30 mouse cellular contexts compared by ENCODE assay signal in genomic region chr11:100005905-100006304, GRCm38 (mm10). TPM values are rescaled to one million over a fixed set of nuclear protein-coding genes. Genes with fewer than 3 reads are reported as not detected.
DNase-seq lines count a peak whose midpoint lies in the region; ATAC-seq lines count a peak whose summit lies in the region.
"Had no signal": no experiment of that assay in that cellular context is flagged by ENCODE, and none has a peak within 500 bp of the region (broad histone marks: within the 10 kb centered on the region; RNA-seq: fewer than 3 reads in every experiment).

No protein-coding gene starts in this region.

- H3K4me1 ChIP-seq in kidney, embryonic 16.5 days (ENCODE audit: insufficient read depth, low read length), result no peaks in the 10 kb centered on the region
- H3K4me1 ChIP-seq in lung, embryonic 16.5 days (replicated peaks; ENCODE audit: control insufficient read depth, insufficient read depth, low read length), result no peaks in the 10 kb centered on the region
- H3K4me1 ChIP-seq: embryonic facial prominence, embryonic 12.5 days; hindbrain, embryonic 10.5 days; hindbrain, embryonic 15.5 days; midbrain, embryonic 10.5 days; midbrain, embryonic 15.5 days; neural tube, embryonic 15.5 days had no signal

- H3K9ac ChIP-seq in kidney, embryonic 16.5 days (replicated peaks; ENCODE audit: low read length), result no peak overlapping the region
- H3K9ac ChIP-seq in lung, embryonic 16.5 days (ENCODE audit: low read length), result no peak overlapping the region
- H3K9ac ChIP-seq: embryonic facial prominence, embryonic 12.5 days; forebrain, postnatal 0 days; hindbrain, embryonic 15.5 days; midbrain, embryonic 15.5 days; neural tube, embryonic 15.5 days had no signal

- H3K9me3 ChIP-seq in kidney, embryonic 16.5 days (ENCODE audit: low read length), result no peaks in the 10 kb centered on the region
- H3K9me3 ChIP-seq in lung, embryonic 16.5 days (ENCODE audit: control insufficient read depth, low read length), result no peaks in the 10 kb centered on the region
- H3K9me3 ChIP-seq: embryonic facial prominence, embryonic 12.5 days; hindbrain, embryonic 10.5 days; hindbrain, embryonic 15.5 days; midbrain, embryonic 10.5 days; midbrain, embryonic 15.5 days had no signal

- H3K36me3 ChIP-seq in kidney, embryonic 16.5 days (ENCODE audit: insufficient read depth, low read length), result no peaks in the 10 kb centered on the region
- no peaks in the 10 kb centered on the region for H3K36me3 ChIP-seq in lung, embryonic 16.5 days (ENCODE audit: control insufficient read depth, insufficient read depth, low read length)
- H3K36me3 ChIP-seq: embryonic facial prominence, embryonic 12.5 days; hindbrain, embryonic 10.5 days; hindbrain, embryonic 15.5 days; midbrain, embryonic 10.5 days; midbrain, embryonic 15.5 days; neural tube, embryonic 15.5 days had no signal

- H3K27me3 ChIP-seq in kidney, embryonic 16.5 days (ENCODE audit: insufficient read depth, low read length), result no peaks in the 10 kb centered on the region
- H3K27me3 ChIP-seq in lung, embryonic 16.5 days (ENCODE audit: control insufficient read depth, insufficient read depth, low read depth, low read length), result no peaks in the 10 kb centered on the region
- H3K27me3 ChIP-seq: embryonic facial prominence, embryonic 12.5 days; hindbrain, embryonic 15.5 days; midbrain, embryonic 15.5 days; neural tube, embryonic 15.5 days had no signal

- no peak overlapping the region for H3K4me2 ChIP-seq in kidney, embryonic 16.5 days (replicated peaks; ENCODE audit: low read depth, low read length)
- no peak overlapping the region for H3K4me2 ChIP-seq in lung, embryonic 16.5 days (ENCODE audit: low read depth, low read length)
- H3K4me2 ChIP-seq: embryonic facial prominence, embryonic 12.5 days; hindbrain, embryonic 15.5 days; liver, embryonic 11.5 days; midbrain, embryonic 15.5 days; neural tube, embryonic 15.5 days had no signal

- peak overlapping the region; percentile 52 for H3K27ac ChIP-seq in kidney, embryonic 16.5 days (ENCODE audit: low read length)
- H3K27ac ChIP-seq in lung, embryonic 16.5 days (ENCODE audit: low read length), result peak overlapping the region; percentile 47; the same call in 1 of the 2 replicates
- H3K27ac ChIP-seq: embryonic facial prominence, embryonic 12.5 days; hindbrain, embryonic 10.5 days; hindbrain, embryonic 15.5 days; midbrain, embryonic 10.5 days; midbrain, embryonic 15.5 days; neural tube, embryonic 15.5 days had no signal

- no peak for DNase-seq in kidney, adult 8-10 months
- DNase-seq in lung, postnatal 14 days, result no peak
- peak; percentile 37 for DNase-seq in fat pad, adult 2 months (ENCODE audit: extremely low read depth, low read depth, low spot score)
- peak; percentile 18 for DNase-seq in lung, postnatal 25 days (ENCODE audit: low spot score)
- no peak for DNase-seq in right cerebral cortex, postnatal 4 days
- DNase-seq: cerebellum, adult 11 months; cerebellum, adult 9-10 months; cerebellum, postnatal 36 days; forebrain, postnatal 0 days; gastrocnemius, postnatal 10 days; heart, postnatal 14 days; right cerebral cortex, postnatal 14 days; thymus, adult 2 months; thymus, postnatal 36 days had no signal

- no peak for ATAC-seq in kidney, embryonic 16.5 days (ENCODE audit: low FRiP score, low TSS enrichment)
- ATAC-seq in lung, embryonic 16.5 days (ENCODE audit: low read depth), result no peak
- no peak for ATAC-seq in inflammation-experienced regulatory T-cells, adult 6 months
- ATAC-seq: forebrain, postnatal 0 days; midbrain, embryonic 15.5 days; Patski had no signal

- 68% methylated on average over 8 of the region's 8 CpGs for WGBS in kidney, embryonic 16.5 days
- 56% methylated on average over 8 of the region's 8 CpGs for WGBS in lung, embryonic 16.5 days

- no peak overlapping the region for H3K4me3 ChIP-seq in kidney, embryonic 16.5 days (ENCODE audit: low read length)
- H3K4me3 ChIP-seq in lung, embryonic 16.5 days (ENCODE audit: low read length), result no peak overlapping the region
- H3K4me3 ChIP-seq: embryonic facial prominence, embryonic 12.5 days; hindbrain, embryonic 10.5 days; hindbrain, embryonic 15.5 days; midbrain, embryonic 10.5 days; midbrain, embryonic 15.5 days; neural tube, embryonic 15.5 days had no signal

RNA-seq across cellular contexts. Expression of gene Krt33a, which starts 10.1 kb away (rescaled TPM):
- polyA plus RNA-seq in kidney, embryonic 16.5 days (2015; fragmentation: Nextera tagmentation; extraction: Ambion mirVana), result not detected in 2 replicates
- polyA plus RNA-seq in lung, embryonic 16.5 days (2015; fragmentation: Nextera tagmentation; extraction: Ambion mirVana), result not detected in 2 replicates
- not detected for polyA plus RNA-seq in inflammation-experienced regulatory T-cells, adult 6 months (2017; shearing (Covaris generic))
- polyA plus RNA-seq: forebrain, embryonic 11.5 days; forebrain, postnatal 0 days; heart, embryonic 14.5 days; hindbrain, embryonic 10.5 days; hindbrain, embryonic 15.5 days; intestine, embryonic 14.5 days; limb, embryonic 11.5 days; liver, embryonic 11.5 days; liver, embryonic 16.5 days; midbrain, embryonic 10.5 days; midbrain, embryonic 15.5 days; neural tube, embryonic 15.5 days; Patski had no signal

RNA-seq across cellular contexts. Expression of gene Krtap17-1, which starts 12.1 kb away (rescaled TPM):
- not detected in 2 replicates for polyA plus RNA-seq in kidney, embryonic 16.5 days (2015; fragmentation: Nextera tagmentation; extraction: Ambion mirVana)
- polyA plus RNA-seq in lung, embryonic 16.5 days (2015; fragmentation: Nextera tagmentation; extraction: Ambion mirVana), result 0.83 and 1.2 TPM in 2 replicates
- not detected for polyA plus RNA-seq in inflammation-experienced regulatory T-cells, adult 6 months (2017; shearing (Covaris generic))
- polyA plus RNA-seq: forebrain, embryonic 11.5 days; heart, embryonic 14.5 days; hindbrain, embryonic 10.5 days; intestine, embryonic 14.5 days; liver, embryonic 11.5 days; liver, embryonic 16.5 days; midbrain, embryonic 10.5 days; Patski had no signal

RNA-seq across cellular contexts. Expression of gene Krtap16-1, which starts 19.5 kb away (rescaled TPM):
- polyA plus RNA-seq in kidney, embryonic 16.5 days (2015; fragmentation: Nextera tagmentation; extraction: Ambion mirVana), result not detected in 2 replicates
- polyA plus RNA-seq in lung, embryonic 16.5 days (2015; fragmentation: Nextera tagmentation; extraction: Ambion mirVana), result not detected in 2 replicates
- not detected for polyA plus RNA-seq in inflammation-experienced regulatory T-cells, adult 6 months (2017; shearing (Covaris generic))
- polyA plus RNA-seq: embryonic facial prominence, embryonic 12.5 days; forebrain, embryonic 11.5 days; forebrain, postnatal 0 days; heart, embryonic 14.5 days; hindbrain, embryonic 10.5 days; intestine, embryonic 14.5 days; limb, embryonic 11.5 days; liver, embryonic 11.5 days; liver, embryonic 16.5 days; midbrain, embryonic 10.5 days; midbrain, embryonic 15.5 days; Patski; thymus, adult 2 months had no signal

RNA-seq across cellular contexts. Expression of gene Krt33b, which starts 23.8 kb away (rescaled TPM):
- 0.10 TPM in 1 of 2 replicates, not detected in the other for polyA plus RNA-seq in kidney, embryonic 16.5 days (2015; fragmentation: Nextera tagmentation; extraction: Ambion mirVana)
- polyA plus RNA-seq in lung, embryonic 16.5 days (2015; fragmentation: Nextera tagmentation; extraction: Ambion mirVana), result not detected in 2 replicates
- polyA plus RNA-seq in inflammation-experienced regulatory T-cells, adult 6 months (2017; shearing (Covaris generic)), result not detected
- polyA plus RNA-seq: forebrain, embryonic 11.5 days; forebrain, postnatal 0 days; heart, embryonic 14.5 days; hindbrain, embryonic 10.5 days; hindbrain, embryonic 15.5 days; intestine, embryonic 14.5 days; liver, embryonic 11.5 days; liver, embryonic 16.5 days; midbrain, embryonic 10.5 days; midbrain, embryonic 15.5 days; neural tube, embryonic 15.5 days had no signal

RNA-seq across cellular contexts. Expression of gene Krtap29-1, which starts 27.1 kb away (rescaled TPM):
- not detected in 2 replicates for polyA plus RNA-seq in kidney, embryonic 16.5 days (2015; fragmentation: Nextera tagmentation; extraction: Ambion mirVana)
- not detected in 2 replicates for polyA plus RNA-seq in lung, embryonic 16.5 days (2015; fragmentation: Nextera tagmentation; extraction: Ambion mirVana)
- polyA plus RNA-seq in inflammation-experienced regulatory T-cells, adult 6 months (2017; shearing (Covaris generic)), result not detected
- polyA plus RNA-seq: embryonic facial prominence, embryonic 12.5 days; forebrain, embryonic 11.5 days; forebrain, postnatal 0 days; heart, embryonic 14.5 days; hindbrain, embryonic 10.5 days; hindbrain, embryonic 15.5 days; intestine, embryonic 14.5 days; limb, embryonic 11.5 days; liver, embryonic 11.5 days; liver, embryonic 16.5 days; midbrain, embryonic 10.5 days; midbrain, embryonic 15.5 days; neural tube, embryonic 15.5 days; Patski; thymus, adult 2 months had no signal

Comparison
In these comparisons a context has a peak if more than half of its experiments do, and no peak if none do; other contexts are left out.
1. DNase-seq: peak in fat pad, adult 2 months (single experiment) and lung, postnatal 25 days (single experiment); none in kidney, adult 8-10 months (0 of 2), lung, postnatal 14 days (single experiment) and right cerebral cortex, postnatal 4 days (single experiment).